Mouse (Mus musculus) embryonic fibroblast, embryonic 13.5 days (primary cell): ENCODE data around the gene Itga1.

ENCODE experiments used
- CTCF ChIP-seq: IDR thresholded peaks from 2 replicates; pipeline ENCODE4 v1.5.1; 2011; ENCODE audit warnings: mild to moderate bottlenecking, control low read depth, low read length, moderate library complexity, borderline replicate concordance; ENCODE audit not compliant: insufficient read depth
- POLR2A ChIP-seq: IDR thresholded peaks from 2 replicates; pipeline ENCODE4 v1.6.1; 2011; ENCODE audit warnings: low read depth, mild to moderate bottlenecking, control low read depth, low read length, moderate library complexity

- TF ChIP-seq CTCF, result no peak
- no peak for TF ChIP-seq POLR2A
These were observed 102.2 kb downstream of the Itga1 start for GRCm38 (mm10) chr13:114999582-114999981.
